Mouse (Mus musculus) hindlimb bud, embryonic 11.5 days (tissue): Measurements from ENCODE around the gene Smim24.

ENCODE experiments used
- DNase-seq: peaks from one replicate; pipeline ENCODE4 v3.0.0-alpha.2; 2012; ENCODE audit warnings: low read depth, low spot score; ENCODE audit errors: extremely low spot score

The Smim24 gene

DNA sequence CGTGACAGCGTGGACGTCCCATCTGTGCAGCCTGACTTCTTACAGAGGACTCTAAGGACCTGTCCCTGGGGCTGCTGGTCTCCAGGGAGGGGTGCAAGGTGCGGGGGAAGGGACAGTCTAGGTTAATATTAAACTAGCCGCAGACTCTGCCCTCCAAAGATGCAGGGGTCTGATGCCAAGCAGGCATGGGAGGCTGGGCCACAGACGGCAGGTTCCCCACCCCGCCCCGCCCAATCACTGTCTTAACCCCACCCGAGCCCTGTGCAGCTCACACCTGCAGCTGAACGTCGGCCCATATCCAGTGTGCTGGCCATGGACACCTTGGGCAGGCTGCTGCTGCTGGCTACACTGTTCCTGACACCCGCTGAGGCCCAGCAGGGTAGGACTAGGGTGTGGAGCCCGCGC lies at the start of gene Smim24:
TSS of gene Smim24 (plus strand) at position 271 of the 405 bp plus-strand sequence.
- DNase-seq: no peak

DNA sequence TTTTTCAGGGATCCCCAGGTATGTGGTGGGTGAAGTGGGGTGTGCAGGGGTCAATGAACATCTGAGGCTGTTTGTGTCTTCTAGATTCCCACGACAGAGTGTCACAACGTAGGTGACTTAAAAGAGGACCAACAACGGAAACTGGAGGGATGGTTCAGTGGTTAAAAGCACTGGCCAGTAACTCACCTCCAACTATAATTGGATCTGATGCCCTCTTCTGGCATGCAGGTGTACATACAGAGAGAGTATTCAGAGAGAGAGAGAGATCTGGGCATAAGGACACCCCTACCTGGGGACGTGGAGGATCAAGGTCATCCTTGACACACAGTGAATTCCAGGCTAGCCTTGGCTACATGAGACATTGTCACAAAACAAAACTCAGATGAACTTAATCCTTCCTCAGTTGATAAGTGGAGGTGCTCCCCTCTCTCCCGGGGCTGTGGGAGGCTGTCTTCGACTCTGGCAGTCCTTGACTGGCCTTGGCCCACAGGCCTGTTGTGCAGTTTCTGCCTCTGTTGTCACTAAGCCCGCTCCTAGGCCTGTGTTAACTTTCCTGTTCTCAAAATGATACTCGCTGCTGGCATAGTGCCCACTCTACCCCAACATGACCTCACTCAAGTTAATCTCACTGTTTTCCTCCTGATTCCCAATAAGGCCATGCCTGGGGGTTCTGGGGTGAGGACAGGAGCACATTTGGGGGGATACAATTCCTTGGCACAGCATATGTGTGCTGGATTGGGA lies 48.3 kb upstream of the Smim24 start:
- no peak for DNase-seq

DNA sequence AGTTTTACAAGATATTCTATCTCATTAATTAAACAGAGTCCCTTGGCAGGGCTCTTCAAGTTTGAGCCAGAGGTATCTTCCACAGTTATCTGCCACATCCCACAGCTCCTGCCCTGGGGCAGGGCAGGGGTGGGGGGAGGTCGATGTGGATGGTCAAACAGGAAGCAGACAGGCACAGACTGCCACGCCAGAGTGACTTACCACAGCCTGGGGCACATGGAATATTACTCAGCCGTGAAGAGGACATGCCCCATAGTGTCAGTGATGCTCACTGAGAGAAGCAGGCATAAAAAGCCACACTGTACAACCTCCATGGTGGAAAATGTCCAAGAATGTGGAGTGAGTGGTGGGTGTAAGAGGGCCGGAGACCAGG lies 47.7 kb upstream of the Smim24 start:
- no peak for DNase-seq

DNA sequence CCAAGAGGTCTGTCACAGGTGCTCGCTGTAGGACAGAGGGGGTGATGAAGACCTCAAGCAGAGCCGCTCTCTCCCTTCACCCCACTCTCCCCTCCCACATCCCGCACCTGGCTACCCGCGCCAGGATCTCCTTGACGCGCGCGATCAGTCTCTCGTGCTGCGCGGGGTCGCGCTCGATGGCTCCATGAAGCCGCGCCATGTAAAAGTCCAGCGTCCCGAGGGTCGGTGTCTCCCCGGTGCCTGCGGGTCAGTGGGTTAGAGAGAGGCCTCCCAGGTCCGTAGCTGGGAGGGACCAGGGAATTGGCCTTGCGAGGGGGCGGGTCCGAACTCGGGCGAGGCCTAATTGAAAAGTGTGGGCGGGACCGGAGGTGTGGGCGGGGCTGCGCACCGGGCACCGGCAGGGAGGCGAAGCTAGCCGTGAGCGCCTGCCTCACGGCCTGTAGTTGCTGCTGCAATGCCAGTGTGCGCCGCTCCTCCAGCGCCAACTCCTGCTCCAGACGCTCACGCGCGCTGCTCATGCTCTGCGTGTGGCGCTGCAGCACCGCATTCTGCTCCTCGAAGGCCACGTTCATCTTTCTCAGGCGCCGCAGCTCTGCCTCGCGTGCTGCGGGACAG lies 46.3 kb upstream of the Smim24 start:
- no peak for DNase-seq

DNA sequence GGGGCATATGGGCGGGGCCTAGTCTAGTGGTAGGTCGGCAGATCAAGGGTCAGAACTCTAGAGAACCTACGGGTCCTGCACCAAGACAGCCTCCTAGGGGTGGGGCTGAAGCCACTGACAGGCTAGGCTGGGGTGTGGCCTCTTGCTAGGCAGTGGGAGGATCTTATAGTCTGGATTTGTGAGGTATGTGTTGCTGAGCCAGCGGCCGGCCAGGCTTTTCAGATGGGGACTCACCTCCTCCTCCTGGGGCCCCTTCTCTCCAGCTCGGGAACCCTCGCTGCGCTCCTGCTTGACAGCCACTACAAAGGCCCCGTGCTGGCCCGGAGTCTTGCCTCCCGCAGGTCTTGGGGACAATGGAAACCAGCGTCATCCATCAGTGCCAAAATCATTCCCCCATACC lies 43.7 kb upstream of the Smim24 start:
- no peak for DNase-seq

DNA sequence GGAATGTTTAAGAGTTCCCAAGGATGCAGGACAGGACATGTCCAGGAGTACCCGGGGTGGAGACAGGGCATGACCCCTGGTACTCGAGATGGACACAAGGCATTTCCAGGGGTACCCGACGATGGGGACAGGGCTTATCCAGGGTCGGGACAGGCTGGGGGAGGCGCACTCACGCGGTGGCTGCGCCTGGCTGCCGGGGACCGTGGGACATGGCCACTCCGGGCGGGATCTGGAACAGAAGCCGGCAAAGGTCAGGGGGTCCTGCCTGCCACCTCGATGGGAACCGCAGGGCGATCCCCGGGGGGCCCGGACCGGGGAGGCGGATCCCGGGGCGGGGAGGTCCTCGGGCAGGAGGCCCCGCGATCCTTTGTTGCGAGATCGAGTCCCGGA lies 42.9 kb upstream of the Smim24 start:
- DNase-seq: no peak

DNA sequence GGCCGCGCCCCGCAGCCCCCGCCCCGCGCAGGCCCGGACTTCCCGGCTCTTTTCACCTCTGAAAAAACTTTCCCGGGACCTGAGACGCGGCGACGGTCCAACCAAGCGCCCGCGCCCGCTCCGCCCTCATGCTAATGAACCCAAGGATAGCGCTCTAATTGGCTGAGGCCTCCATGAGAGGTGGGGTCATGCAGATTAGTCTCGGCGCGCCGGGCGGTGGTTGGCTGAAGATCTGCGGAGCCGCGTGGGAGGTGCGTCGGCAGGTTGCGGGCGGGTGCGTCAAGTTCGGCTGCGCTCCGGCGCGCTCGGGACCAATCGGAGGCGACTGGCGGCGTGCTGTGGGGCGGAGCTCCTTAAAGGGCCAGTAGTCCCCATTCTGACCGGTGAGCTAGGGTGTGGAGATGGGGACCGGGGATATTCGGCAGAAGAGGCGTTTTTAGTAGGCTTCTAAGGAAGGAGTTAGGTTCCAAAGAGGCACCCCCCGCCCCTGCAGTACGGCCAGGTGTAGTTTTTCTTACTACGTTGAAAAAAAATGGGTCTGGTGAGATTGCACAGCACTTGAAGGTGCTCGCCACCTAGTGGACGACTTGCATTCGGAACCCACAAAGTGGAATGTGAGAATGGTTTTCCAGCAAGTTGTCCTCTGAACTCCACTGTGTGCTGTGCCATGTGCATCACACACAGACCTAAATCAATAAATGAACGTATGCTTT lies 42.3 kb upstream of the Smim24 start, which contains the start of gene Hmg20b:
TSS of gene Hmg20b (minus strand) at position 130 of the 713 bp plus-strand sequence.
- DNase-seq: peak; percentile 89

DNA sequence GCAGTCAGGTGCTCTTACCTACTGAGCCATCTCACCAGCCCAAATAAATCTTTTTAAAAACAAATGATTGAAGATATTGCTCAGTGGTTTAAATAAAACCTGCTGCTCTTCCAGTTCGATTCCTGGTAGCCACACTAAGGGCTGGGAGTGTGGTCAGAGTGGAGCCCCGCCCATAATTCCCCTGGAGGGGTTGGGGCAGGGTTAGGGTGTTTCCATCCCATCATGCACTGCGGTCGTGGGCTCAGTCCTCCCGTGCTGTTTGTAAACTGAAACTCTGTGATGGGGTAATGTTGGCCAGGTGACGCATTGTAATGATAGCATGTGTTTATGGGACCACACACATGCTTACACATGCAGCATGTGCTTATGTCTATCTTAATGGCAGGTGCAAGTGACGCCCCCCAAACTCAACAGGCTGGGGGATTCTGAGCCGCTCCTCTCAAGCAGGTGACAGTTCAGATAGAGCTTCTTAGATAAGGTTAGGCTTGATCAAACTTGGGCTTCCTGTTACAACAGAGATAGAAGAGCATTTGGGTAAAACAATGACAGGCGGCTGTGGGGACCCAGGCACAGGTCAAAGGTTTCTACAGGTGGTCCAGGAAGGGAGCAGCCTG lies 41.1 kb upstream of the Smim24 start:
- no peak for DNase-seq

DNA sequence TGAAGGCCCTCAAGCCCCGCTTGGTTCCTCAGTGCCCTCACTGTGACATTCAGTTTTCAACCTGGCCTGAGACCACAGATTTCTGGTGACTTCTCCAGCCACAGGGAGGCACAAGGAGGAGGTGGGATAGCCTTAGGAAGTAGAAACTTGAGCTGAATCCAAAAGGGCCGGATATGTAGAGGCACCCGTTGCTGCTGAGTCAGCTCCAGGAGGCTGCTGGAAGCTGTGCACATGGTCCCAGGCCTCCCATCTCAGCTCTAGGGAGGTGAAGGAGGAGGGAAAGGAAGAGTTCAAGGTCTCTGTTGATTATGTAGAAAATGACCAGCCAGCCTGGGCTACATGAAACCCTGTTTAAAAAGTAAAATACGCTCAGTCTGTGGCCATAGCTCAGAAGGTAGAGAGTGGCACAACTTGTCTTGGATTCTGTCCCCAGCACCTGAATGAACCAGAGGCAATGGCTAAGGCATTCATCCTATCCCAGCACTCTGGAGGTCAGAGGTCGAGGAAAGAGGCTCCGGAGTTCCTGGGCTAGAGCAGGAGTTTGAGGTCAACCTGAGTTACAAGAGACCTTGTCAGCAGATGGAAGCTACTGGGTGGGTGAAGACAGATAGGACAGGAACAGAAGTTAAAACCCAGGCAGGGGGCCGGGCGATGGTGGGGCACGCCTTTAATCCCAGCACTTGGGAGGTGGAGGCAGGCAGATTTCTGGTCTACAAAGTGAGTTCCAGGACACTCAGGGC lies 37.9 kb upstream of the Smim24 start:
- DNase-seq: no peak

DNA sequence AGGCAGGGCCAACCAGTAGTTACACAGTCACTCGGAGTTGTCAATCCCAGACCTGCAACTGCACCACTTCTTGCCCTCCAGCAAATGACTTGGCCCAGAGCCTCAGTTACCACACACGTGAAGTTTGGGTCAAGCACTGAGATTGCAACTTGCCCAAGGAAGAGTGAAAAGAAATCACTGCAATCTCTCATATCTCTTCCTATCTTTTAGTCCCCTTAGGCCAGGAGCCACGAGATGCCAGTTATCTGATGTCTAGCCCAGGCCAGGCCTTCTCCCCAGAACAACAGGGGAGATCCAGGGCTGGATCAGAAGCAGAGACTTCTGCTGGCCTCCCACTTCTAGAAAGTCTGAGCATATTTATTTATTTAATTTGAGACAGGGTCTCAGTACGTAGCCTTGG lies 37.3 kb upstream of the Smim24 start:
- DNase-seq: no peak

DNA sequence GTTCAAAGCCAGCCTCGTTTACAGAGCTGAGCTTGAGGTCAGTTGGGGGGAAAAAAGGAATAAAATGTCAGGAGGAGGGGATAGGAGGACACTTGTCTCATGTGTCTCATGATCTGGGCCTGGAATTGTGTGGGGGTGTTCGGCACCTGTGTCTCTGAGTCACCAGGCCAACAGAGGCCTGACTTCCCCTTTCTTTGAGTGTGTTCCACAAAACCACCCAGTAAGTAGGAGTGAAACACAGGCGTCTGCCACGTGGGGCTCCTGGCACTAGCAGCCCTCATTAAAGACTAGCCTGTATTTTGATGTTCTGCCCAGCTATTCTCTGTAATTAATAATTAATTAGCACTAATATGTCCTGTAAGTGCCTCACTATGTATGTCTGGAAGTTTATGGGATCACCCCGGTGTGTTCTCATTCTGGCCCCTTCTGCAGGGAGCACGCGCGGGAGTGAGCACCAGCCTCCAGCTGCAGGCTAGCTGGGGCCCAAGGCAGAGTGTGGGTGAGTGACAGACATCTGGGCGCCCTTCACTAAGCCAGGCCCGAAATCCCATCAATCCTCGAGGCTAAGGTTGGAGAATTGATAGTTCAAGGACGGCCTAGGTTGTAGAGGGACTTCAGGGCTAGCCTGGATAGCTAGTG lies 36.4 kb upstream of the Smim24 start:
- no peak for DNase-seq

DNA sequence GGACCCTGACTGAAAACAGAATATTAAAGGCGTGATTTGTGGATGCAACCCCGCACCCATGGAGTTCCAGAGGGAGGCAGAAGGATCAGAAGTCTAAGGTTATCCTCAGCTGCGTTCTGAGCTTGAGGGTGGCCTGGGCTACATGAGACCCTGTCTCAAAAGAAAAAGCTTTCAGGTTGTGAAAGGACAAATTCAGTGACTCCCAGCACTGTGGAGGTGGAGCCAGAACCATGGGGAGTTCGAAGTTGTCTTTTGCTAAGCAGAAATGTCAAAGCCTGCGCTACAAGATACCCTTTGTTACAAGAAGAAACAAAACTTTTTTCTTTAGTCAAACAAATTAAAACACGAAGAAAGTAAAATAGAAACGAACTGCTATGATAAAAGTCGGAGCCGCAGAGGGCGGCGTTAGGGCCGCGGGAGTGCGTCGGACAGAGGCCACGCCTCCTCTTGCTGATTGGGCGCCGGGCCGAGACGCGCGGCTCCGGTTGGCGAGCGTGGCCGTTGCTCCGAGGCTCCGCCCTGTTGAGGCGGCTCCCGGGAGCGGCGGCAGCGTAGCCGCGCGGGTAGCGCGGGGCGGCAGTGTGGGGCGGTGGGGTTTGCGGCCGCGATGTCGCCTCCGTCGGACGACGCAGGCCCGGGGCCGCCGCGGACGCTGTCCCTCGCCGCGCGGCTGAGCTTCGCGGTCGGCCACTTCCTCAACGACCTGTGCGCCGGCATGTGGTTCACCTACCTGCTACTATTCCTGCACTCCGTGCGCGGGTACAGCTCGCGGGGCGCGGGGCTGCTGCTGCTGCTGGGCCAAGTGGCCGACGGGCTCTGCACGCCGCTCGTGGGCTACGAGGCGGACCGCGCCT lies 35.6 kb upstream of the Smim24 start, which contains the start of gene Mfsd12:
TSS of gene Mfsd12 (plus strand) at position 501 of the 854 bp plus-strand sequence.
- DNase-seq: no peak

DNA sequence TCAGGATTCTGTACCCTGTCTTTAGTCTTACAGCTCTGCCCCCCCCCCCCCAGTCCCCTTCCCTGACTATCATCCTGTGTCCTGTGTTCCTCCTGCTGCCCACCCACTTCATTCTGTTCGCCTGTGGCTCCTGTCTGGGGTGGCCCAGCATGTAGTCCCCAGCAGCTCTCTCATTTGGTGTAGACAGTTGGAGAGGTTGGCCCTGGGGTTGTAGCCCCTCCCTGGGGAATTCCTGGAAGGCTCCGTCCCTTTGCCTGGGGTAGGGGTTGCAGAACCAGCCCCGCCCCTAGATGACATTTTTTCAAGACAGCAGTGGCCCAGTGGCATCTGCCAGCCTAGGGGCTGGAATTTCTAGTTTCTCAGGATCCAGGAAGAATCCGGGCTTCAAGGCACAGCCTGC lies 34.6 kb upstream of the Smim24 start:
- DNase-seq: no peak

DNA sequence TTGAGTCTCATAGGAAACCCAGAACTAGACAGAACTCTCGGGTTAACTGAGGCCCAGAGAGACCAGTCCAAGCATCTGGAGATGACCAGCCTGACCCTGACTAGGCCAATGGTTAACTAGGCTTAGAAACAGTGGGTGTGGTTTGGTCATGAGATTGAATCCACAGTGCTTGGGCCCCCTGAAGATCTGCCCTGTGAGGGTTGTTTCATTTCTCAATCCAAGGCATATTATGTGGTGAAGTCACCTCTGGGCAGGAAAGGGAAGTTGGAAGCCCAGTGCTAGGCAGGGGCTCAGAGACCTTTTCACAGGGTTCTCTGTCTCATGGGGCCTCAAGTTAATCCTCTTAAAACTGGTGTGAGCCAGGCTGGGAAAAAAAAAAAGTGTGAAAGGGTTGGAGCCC lies 34.0 kb upstream of the Smim24 start:
- no peak for DNase-seq

DNA sequence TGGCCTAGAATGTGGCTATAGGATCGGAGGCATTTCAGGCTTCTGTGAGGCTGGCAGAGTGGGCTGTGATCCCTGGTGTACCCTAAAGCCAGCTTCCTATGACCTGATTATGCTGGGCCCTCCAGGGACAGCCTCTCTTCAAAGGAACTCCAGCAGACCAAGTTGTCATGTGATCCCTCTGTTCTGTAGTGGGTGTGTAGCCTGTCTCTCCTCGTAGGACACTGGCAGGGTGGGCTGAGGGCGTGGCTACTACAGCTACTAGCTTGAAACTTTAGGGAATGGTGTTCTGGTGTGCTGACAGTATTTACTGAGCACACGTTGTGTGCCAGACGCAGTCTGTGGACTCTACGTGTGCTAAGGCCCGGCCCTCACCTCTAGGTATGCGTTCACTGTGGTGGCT lies 32.1 kb upstream of the Smim24 start:
- DNase-seq: no peak

DNA sequence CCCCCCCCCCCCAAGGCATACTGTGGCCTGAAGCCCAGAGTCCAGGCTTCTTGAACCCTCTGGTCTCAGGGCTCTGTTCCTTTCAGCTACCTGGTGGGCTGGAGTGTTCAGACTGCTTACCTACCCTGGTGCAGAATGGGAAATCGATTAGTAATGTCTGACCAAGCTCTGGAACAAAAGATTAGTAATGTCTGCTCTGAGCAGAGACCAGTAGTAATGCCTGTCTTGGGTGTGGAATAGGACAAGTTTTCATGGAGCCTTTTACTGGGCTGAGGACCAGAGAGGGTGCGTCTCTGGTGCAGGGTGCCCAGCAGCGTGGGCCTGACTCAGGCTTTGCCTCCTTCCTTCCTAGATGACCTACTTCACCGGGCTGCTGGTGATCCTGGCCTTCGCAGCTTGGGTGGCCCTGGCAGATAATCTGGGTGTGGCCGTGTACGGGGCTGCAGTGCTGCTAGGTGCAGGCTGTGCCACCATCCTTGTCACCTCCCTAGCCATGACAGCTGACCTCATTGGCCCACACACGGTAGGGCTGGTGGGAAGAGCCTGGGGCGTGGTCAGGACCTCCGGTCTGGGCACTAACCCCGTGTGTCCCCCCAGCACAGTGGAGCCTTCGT lies 30.4 kb upstream of the Smim24 start:
- DNase-seq: no peak

DNA sequence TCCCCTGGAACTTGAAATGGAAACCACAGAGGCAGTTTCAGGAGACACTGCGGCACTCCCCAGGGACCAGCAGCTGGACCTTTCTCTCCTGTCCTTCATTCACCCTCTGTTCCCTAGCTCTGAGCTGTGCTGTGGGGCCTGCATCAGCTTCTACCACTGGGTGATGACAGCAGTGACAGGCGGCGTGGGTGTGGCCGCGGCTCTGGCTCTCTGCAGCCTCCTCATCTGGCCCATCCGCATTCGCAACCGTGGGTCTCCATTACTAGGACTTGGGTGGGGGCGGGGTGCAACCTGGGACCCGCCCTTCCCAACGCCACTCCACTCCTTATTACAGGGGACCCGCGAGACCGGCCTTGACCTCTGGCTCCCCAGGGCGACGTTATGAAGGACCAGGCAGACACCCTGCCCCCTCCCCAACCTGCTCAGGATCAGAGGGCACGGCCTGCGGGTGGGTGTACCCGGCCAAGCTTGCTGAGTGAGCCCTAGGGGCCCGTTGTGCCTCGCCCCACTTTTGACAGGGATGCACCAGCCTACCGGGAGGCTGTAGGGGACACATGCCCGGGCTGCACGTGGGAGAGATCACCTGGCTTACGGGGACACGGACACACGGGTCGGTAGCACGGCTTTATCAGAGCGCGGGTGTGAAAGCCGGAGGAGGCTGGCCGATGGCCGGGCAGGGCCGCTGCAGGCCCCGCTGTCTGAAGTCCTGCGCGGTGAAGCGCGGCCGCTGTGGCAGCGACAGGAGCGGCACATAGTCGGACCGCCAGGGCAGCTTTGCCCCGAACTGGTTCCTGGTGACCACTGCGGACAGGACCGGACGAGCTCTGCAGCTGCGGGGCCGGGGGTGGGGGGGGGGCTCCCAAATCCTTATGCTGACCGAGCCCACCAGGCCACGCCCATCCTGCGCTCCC lies 29.2 kb upstream of the Smim24 start:
- no peak for DNase-seq

DNA sequence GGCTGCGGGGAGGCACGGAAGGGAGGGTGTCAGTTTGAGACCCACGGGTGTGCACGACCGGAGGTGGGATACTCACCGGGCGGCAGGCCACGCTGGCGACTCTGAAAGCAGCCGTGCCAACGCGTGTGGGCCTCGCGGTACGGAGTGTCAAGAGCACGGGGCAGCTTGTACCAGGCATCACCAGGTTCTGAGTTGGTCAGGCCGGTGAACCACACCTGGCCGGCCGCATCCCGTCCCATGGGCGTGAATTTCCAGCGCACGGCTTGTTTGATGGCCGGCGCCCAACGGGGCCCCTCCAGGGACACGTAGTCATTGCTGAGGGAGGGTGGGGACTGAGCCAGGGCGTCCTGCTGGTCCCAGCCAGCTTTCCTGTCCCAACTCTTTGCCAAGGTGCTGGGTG lies 28.2 kb upstream of the Smim24 start:
- no peak for DNase-seq
